Mouse (Mus musculus): ENCODE measurements around the gene Vmn2r60.
"Not testable (repeated sequence)": the region's sequence is repeated elsewhere in the genome, so short reads cannot be mapped to it uniquely, and the experiment has no call there.

Vmn2r60 gene

DNA sequence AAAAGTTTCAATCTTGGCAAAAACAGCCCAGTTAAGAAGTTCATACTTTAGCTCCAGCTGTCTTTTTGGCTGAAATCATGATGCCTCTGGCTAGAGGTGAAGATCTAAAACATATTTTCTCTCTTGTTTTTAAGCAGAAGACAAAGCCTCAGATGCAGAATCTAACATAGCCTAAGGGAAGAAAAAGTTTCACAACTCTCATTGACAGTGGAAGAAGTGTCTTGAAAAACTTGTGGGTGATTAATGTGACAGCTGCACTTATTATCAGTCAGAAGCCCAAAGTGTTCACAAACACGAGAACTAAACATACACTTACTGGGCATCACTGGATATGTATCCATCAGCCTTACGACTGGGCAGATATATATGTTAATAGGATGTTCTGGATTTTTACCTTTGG is at the start of gene Vmn2r60:
Gene Vmn2r60 (plus strand): TSS at position 301 of the 400 bp plus-strand sequence.
- DNase-seq (ENCODE audit: low spot score in 2 of 2): no peak

DNA sequence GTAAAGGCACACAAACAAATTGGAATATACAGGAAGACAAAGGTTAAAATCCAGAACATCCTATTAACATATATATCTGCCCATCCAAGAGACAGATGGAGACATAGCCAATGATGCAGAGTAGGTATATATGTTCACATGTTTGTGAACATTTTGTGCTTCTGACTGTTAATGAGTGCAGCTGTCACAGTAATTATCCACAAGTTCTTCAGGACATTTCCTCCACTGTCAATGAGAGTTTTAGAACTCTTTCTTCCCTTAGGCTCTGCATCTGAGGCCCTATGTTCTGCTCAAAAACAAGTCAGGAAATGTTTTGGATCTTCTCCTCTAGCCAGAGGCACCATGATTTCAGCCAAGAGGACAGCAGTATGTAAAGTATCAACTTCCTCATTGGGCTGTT is 48.6 kb upstream of the Vmn2r60 start, which contains the start of gene Vmn2r59:
Gene Vmn2r59 (minus strand): TSS at position 101 of the 400 bp plus-strand sequence.
- DNase-seq (ENCODE audit: low spot score in 2 of 2): no peak

DNA sequence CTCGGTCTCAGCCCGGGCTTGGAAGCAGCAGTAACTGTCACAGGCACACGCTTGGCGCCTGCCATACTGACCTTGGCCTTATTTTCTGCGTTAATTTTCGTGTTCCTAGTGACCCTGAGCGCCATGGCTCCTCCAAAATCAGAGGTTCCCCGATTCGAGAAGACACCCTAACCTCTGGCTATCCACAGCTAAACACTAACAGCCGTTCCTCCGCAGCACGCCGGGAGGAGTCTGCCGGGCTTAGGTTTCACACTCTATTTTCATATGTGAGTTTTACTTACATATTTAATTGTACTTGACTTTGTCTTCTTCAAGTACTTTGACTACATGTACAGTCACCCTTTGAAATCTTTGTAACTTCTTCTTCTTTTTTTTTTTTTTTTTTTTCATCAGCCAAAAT is 509 bp upstream of the Vmn2r60 start:
- DNase-seq (ENCODE audit: low spot score in 2 of 2): not testable (repeated sequence)
